Mouse (Mus musculus): ENCODE results near the gene Cntnap5c.

Cntnap5c gene

DNA sequence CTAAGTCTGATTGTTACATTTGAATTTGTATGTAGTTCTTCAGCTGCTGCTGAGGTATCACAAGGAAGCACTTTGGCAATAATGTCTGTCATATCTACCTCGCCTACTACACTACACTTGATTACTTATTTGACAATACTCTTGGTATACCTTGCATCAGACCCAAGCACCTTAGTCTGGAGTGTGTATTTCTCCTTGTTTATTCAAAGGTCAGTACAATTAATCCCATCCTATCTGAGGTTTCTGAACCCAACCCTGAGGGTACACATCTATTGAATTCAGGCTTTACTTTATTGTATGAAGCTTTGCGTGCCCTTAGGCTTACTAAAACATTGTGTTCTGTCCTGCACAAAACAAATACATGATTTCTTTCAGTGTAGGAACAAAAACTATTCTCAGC lies 235.1 kb downstream of the Cntnap5c start:
- DNase-seq: no peak

DNA sequence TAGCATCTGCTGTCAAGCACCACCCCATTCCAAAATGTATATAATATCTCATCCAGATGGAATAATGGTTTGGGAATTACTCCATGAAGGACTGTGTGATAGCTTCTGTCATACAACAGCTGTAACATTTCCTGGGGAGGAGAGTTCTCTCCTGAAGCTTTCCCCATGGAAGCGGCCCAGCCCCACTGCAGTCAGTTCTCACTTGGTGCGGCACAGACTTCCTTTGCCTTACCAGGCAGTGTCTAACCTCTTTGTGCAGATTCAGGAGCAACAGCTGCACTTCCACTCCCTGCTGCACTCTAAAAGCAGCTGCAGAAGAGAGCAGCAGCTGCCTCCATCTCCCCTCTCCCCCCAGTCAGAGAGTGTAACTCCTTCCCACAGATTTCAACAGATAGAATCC lies 271.8 kb downstream of the Cntnap5c start:
- no peak for DNase-seq

DNA sequence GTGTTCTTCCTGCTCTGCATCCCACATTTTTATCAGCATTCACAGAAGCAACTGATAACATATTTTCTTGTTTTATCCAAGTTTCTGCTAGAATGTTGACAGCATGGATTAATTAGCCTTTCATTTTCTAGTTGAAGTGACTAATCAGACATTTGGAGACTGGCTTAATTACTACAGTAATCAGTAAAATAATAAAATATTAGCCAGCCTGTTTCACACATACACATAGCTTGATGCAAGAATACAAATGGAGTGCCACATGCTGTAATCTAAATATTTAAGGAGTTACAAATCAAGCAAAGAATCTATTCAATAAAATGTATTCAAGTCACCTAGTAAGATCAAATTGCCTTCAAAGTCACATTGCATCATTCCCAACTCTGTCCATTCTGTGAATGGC lies 275.8 kb downstream of the Cntnap5c start:
- no peak for DNase-seq

DNA sequence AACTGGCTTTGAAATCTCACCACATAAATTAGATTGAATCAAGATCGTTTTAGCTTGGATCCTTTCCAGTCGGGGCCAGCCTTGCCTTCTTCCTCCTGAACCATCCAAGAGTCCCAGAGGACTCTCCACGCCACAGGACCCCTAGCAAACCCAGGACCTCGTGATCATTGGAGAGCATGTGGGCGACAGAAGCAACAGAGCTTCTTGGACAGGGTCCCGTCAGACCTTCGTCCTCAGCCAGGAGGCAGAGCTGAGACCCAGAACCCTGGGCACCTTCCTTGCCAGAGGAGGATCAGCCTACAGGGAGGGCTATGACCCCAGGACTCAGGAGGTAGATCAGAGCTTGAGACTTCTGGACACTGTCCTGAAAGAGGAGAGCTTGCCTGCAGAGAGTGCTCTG lies 300.5 kb downstream of the Cntnap5c start:
- no peak for DNase-seq

DNA sequence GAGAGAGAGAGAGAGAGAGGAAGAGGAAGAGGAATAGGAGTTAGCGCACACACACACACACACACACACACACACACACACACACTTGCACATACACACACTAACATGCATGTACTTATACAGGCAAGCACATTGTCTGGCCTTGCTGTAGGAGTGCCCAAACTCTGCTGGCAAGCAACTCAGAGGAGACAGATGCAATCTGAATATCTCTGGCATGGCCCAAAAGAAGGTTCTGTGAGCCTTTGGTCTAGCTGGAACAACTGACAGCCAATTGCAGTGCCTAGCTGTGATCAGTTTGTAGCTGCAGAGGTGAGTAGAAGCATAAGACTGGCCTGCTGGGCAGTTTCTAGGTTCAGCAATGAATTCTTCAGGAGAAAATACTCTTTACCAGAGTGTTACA lies 313.3 kb downstream of the Cntnap5c start:
- DNase-seq: no peak

DNA sequence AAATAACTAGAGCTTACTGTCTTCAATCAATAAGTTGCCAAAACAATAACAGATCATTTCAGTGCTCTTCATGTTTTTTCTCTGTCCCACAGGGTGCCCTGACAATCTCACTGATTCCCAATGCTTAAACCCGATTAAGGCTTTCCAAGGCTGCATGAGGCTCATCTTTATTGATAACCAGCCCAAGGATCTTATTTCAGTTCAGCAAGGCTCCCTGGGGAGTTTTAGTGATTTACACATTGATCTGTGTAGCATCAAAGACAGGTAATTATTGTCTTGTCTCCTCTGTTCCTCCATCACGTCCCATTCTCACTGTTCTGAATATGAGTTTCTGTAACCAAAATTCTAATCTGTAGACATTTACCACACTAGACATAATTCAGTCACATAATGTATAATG lies 335.1 kb downstream of the Cntnap5c start:
- DNase-seq: no peak

DNA sequence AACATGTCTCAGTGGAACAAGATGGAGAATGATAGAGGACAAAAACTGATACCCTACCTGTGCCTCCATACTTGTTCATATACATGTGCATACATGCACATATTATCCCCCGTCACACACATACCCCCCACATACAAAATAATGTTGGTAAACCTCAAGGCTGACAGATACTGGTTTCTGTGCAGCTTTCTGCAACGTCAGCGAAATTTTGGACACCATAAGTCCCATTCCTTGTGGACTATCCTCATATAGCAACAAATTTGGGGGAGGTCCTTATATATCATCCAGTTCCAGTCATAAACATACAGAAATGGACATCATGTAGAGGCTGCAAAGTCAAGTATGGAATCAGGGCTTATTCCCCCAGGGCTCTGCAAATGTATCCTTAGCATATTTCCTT lies 338.5 kb downstream of the Cntnap5c start:
- DNase-seq: no peak

DNA sequence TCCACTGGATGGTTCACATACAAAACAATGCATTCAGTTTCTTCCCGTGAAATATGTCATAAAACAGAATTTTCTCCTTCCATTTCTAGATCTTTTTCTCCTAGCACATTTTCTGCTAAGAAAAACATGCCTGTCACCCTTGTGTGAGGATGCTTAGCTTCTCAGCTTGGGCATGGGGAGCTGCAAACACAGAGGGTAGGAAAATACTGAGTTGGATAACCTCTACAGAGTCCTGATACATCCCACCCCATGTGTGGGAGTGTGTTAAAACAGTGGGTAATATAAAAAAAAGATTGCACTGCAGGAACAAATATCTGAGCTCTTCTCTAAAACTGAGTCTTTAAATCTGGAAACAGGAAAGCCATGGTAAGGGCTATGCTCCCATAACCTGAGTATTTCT lies 339.0 kb downstream of the Cntnap5c start:
- no peak for DNase-seq

DNA sequence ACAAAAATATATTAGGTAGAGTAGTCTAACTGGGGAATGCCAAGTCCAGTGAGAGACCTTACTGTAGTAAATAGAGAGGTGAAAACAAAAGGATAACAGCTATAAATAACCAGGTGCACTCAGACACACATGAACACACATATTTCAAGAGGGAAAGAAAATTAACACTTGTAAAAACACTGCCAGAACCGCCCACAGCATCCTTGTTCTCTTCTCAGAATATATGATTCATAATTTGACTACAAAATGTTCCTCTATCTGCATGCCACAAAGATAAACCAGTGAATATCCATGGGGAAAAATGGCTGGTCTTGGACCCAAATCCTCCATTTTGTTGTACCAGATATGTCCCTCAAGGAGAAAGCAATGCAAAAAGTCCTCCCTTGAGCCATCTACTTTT lies 417.8 kb downstream of the Cntnap5c start:
- no peak for DNase-seq

DNA sequence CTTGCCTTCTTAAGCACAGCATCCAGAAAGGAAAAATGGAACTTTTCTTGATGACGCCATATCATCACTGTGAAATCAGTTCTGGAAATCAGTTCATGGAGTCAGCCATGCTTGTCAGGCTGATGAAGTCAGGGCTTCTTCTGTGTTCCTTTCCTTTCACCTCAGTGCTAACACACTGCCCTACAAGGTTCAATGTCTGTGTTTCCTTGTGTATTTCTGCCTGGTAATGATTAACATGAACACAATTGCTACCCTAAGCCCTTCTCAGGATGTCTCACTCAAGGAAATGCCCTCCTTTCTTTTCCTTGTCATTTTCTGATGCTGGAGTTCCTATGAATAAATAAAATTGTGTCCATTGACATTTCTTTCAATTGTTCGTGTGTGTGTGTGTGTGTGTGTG lies 431.8 kb downstream of the Cntnap5c start:
- no peak for DNase-seq

DNA sequence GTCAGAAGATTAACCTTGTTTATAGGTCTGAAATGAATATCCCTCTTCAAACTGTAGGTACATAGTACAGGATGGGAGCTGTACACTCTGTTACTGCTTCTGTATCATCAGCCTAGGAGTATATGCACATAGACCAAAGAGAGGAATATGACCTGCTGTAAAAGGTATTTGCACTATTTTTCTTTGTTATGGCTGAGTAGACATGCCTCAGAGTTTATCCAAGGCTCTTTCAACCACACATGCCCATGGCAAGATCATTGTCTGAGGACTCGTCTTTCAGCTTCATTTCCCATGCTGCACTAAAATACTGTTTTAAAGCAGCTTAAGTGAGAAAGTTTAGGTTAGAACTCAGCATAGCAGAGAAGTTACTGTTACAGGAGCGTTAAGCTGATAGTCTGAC lies 498.7 kb downstream of the Cntnap5c start:
- no peak for DNase-seq

DNA sequence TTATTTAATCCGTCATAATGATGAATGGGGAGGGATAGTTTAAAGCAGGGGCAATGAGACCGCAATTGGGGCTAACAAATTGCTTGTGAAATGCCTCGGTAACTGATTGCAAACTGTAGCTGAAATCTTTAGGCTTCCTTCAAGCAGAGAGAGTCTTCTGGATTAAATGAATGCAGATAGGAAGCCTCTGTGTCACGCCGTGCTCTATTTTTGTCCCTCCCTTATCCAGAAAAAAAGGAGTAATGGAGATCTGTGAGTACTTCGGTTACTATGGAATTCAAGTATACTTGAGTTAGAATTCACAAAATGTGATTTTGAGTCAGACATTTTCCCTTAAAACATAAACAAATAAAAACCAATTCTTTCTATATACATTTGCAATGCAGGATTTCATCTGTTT lies 581.9 kb downstream of the Cntnap5c start:
- no peak for DNase-seq

DNA sequence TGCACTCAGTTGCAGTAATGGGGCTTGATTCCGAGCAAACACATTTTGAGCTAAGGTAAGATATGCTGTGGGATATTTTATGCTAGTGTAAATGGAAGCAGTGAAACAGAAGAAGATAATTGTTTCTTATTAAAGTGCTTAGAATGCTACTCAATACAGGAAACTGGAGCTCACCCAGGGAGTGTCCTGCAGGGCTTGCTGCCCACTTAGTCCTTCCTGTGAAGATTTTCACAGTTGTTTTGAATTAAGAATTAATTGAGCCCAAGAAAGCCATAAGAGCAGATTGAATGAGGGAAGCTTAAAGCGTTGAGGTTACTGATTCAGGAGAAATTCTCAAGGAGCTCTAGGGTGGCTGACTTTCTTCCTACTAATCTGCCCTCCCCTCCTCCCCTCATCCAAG lies 586.9 kb downstream of the Cntnap5c start:
- no peak for DNase-seq

DNA sequence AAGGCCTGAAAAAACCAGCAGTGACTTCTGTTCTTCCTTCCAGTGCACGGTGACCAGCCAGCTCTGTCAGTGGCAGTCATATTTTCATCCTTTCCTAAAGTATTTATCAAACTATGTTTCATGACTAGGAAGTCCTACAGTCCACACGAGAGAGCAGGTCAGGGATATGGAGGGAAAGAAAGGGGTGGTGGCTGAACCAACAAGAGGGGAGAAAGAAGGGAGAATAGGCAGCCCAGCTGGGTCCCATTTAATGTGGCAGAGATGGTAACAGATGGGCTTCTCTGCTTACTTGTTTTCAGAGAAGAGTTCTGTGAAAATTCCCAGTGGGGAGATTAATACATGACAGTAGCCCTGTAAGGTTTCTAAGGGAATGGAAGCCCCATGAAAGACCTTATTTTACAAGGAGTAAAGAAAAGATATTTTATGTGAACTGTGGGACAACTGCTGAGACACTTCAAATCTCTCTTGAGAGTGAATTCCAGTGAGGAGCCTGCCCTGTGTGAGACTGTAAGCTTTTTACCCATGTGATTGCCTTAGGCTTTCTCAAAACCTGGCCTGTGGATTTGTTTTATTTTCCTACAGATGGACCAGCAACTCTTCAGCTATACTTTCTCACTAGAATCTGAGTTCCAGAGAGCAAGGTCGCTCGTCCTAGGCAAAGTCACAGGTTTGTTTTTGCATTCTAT lies 594.4 kb downstream of the Cntnap5c start:
- no peak for DNase-seq

DNA sequence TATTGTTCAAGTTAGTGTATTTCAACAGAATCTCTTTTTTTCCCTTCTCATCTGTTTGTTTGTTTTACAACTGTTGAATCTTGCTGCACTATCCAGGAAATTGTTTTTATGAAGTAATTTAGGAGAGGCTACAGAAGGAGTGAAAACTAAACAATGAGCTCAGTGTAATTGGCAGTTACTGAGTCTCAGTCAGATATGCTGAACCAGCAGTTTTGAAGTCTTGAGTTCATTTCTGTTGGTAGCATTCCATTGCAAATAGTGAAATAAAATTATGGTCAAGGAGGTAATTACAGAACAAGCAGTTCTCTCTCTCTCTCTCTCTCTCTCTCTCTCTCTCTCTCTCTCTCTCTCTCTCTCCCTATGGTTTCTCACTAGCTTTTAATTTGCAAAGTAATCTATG lies 600.7 kb downstream of the Cntnap5c start:
- DNase-seq: no peak

DNA sequence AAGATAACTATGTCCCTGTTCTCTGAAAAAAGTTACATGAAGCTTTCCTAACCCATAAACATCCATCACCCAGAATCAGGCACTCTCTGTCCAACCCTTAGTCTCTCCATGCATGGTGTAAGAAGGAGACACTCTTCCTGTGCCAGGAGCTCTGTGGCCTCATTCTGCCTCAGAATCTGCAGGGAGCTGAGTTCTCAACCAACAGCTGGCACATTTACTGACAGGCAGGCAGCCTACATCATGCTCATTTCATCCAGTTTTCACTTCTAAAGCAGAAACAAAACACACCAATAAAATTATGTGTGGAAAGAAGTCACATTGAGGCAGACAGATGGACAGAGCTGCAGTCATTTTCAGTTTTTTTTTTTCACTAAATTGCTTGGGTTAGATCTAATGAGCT lies 638.4 kb downstream of the Cntnap5c start:
- no peak for DNase-seq

DNA sequence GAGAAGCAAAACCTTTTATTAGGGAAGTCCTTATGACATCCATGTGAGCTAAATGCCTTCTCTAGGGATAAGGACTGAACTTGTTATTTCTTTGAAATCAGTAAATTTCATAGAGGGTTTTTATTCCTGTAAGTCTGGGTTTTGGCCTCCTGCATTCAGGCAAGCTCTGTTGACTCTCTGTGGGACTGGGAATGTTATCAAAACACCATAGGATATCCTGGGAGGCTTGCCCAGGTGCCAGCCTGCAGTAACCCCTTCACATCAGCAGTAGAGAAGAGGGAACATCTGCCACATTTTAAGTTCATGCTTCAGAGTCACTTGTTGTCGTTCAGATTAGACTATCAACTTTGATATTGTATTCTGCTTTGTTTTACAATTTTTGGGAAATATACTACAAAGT lies 639.4 kb downstream of the Cntnap5c start:
- DNase-seq: no peak

DNA sequence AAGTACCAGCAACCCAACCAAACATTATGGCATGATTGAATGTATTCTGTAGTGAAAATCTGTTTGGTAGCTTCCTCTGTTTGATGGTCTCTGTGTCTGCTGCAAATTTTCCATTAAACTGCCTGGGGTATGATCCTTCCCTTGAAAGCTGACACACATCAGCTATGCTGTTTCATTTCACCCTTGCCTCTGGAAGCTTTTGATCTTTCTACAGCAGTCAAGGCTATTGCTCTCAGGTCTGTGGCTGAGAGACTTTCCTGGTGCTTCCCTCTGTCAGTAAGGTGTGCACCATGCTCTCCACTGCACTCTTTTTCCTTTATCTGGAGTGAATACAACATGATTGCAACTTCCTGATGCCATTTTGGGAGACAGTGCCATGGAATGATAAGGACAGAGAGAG lies 668.1 kb downstream of the Cntnap5c start:
- DNase-seq: no peak

All from liver (tissue).